Mouse (Mus musculus) megakaryocyte, embryonic 14.5 days (primary cell): ENCODE results near the gene Olfr281.

Source experiments
- FLI1 ChIP-seq: IDR thresholded peaks from 2 replicates; pipeline ENCODE4 v1.6.1; 2012; ENCODE audit warnings: low read length, inconsistent platforms, mixed read lengths
- GATA1 ChIP-seq: IDR thresholded peaks from 3 replicates; pipeline ENCODE4 v1.6.1; 2012; ENCODE audit warnings: mixed read lengths, low read length, inconsistent platforms, borderline replicate concordance

DNA sequence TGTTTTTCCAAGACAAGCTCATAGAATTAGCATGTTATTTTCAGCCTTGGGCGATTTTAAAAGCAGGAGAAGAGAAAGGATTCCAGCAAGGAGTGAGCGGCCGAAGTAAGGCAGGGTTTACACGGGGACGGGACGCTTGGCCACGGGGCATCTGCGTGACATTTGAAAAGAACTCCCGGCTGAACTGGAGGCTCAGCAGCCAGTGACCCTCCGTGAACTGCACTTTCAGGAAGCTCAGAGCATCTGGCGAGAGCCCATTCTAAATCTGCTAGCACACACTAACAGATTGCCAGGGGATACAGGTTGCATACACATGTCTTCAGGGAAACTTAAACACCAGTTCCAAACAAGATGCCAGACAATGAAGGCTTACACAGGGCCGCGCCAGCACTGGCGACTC, 28.1 kb upstream of the Olfr281 start:
- TF ChIP-seq FLI1 (no peak), GATA1 (no peak)
